Mouse (Mus musculus) stomach, embryonic 16.5 days (tissue): ENCODE data around the gene Cemip. TPM values are rescaled to one million over a fixed set of nuclear protein-coding genes. Genes with fewer than 3 reads are reported as not detected.

ENCODE experiments used
- ATAC-seq: fragments of 200-750 bp; cut with Nextera tagmentation; 2 replicates; pipeline ENCODE4 v1.8.0; 2017; ENCODE audit warnings: moderate number of reproducible peaks, moderate TSS enrichment; ENCODE audit not compliant: insufficient read depth, low FRiP score
- H3K27ac ChIP-seq: fragments of 300-500 bp; sonication (generic); 2 replicates; pipeline ENCODE4 v1.5.1; 2014; ENCODE audit warnings: low read length
- H3K27me3 ChIP-seq: fragments of 300-500 bp; sonication (generic); 2 replicates; pipeline ENCODE4 v1.6.1; 2014; ENCODE audit warnings: low read length, control low read depth, mixed read lengths; ENCODE audit not compliant: control insufficient read depth, insufficient read depth
- H3K36me3 ChIP-seq: fragments of 300-500 bp; sonication (generic); 2 replicates; pipeline ENCODE4 v1.6.1; 2014; ENCODE audit warnings: low read length; ENCODE audit not compliant: control insufficient read depth, insufficient read depth
- H3K4me1 ChIP-seq: fragments of 300-500 bp; sonication (generic); 2 replicates; pipeline ENCODE4 v1.6.1; 2014; ENCODE audit warnings: low read length, control low read depth, mixed read lengths; ENCODE audit not compliant: control insufficient read depth, insufficient read depth
- H3K4me2 ChIP-seq: fragments of 300-500 bp; sonication (generic); 2 replicates; pipeline ENCODE4 v1.6.1; 2014; ENCODE audit warnings: low read depth, low read length, mixed read lengths
- H3K4me3 ChIP-seq: fragments of 300-500 bp; sonication (generic); replicated peaks from 2 replicates; pipeline ENCODE4 v1.5.1; 2014; ENCODE audit warnings: mild to moderate bottlenecking, low read length
- H3K9ac ChIP-seq: fragments of 300-500 bp; sonication (generic); 2 replicates; pipeline ENCODE4 v1.6.1; 2014; ENCODE audit warnings: low read length
- H3K9me3 ChIP-seq: fragments of 300-500 bp; sonication (generic); replicated peaks from 2 replicates; pipeline ENCODE4 v1.6.1; 2016; ENCODE audit warnings: low read length, control low read depth; ENCODE audit not compliant: control insufficient read depth
- WGBS: fragments of 180-500 bp; shearing (Covaris S2); extraction: QIAGEN DNeasy Blood & Tissue Kit; methylation state at CpG from one replicate; pipeline ENCODE4 v1.1.7; 2014; 5-methylcytosine and 5-hydroxymethylcytosine counted together
- polyA plus RNA-seq: library from polyadenylated mRNA; unstranded; fragments of >200 nt; fragmentation: Nextera tagmentation; extraction: Ambion mirVana; gene quantifications from 2 replicates; pipeline ENCODE4 v1.2.1, GENCODE M21; 2015

The Cemip gene
- polyA plus RNA-seq, 1 experiment from 2014 or later = 0.50 TPM

DNA sequence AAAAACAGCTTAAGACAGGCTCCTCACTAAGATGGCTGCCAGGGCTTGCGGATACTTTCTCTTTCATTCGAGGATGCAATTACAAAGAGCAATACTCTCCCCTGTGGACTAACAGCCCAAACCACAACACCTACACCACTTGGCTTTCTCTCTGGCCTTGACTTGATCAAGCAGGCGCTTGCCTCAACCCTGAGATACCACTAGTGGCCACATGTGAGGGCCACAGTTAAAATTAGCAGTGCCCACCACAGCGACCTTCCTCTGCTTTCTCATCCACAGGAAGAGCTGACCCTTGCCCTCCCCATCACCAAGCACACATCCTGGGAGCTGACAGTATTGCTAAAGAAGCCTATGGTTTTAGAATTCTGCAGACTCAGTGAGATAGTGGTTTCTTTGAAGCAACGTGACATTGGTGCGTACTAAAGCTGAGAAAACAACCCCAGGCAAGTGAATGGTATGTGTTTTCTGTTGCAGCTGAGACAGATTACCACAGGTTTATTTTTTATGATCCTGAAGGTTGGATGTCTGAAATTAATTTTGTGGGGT lies 109.8 kb downstream of the Cemip start:
- H3K36me3 ChIP-seq = no peaks in the 10 kb centered on the region
- 77% methylated on average over 6 of the region's 6 CpGs for WGBS
- no peak for ATAC-seq

DNA sequence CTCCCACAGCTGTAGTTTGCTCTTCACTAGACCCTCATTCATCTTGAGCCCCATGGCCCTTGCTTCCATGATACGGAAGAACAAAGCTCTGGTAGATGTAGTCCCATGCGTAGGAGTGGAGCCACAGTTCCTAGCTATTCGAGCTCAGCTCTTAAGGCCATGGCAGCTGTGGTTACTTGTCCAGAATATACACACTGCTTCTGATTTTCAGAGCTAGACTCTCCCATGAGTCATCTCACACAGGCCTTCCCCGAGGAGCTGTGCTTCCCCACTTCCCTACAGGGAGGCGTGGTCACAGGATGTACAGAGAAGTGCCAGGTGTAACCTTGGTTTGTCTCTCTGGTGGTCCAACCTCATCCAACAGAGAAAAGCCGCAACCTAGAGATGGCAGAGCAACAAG lies 111.0 kb downstream of the Cemip start:
- Histone ChIP-seq H3K36me3 (no peaks in the 10 kb centered on the region), H3K4me3 (no peak overlapping the region), H3K9me3 (no peaks in the 10 kb centered on the region), H3K27me3 (no peaks in the 10 kb centered on the region), H3K4me2 (no peak overlapping the region), H3K27ac (no peak overlapping the region), H3K9ac (no peak overlapping the region), H3K4me1 (no peaks in the 10 kb centered on the region)
- WGBS = 77% methylated on average over 6 of the region's 6 CpGs
- no peak for ATAC-seq

More for the DNA sequence above, 109.8 kb downstream of the Cemip start:
- Histone ChIP-seq H3K27ac (no peak overlapping the region), H3K4me1 (no peaks in the 10 kb centered on the region), H3K9ac (no peak overlapping the region), H3K4me3 (no peak overlapping the region), H3K4me2 (no peak overlapping the region), H3K9me3 (no peaks in the 10 kb centered on the region), H3K27me3 (no peaks in the 10 kb centered on the region)

DNA sequence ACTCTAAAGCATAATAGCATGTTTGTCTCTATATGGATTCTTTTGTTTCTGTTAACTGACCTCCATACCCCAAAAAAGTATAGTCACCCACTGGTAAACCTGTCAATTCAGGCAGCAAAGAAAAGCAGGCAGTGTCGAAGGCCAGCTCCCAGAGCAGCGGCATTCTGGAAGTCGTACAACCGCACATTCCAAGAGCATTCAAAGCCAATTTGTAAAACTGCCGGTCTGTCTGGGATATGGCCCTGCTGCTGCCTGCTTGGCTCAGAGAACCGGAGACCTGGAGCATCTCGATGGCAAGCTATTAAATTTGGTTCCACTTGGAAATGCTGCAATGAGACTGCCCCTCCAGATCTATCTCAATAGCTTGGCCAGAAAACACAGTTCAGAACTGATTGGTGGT lies 113.8 kb downstream of the Cemip start:
- 48% methylated on average over 7 of the region's 7 CpGs for WGBS
- H3K4me1 ChIP-seq = no peaks in the 10 kb centered on the region
- H3K27me3 ChIP-seq = no peaks in the 10 kb centered on the region
- H3K9ac ChIP-seq = no peak overlapping the region
- no peaks in the 10 kb centered on the region; the same call in 1 of the 2 replicates for H3K9me3 ChIP-seq
- no peaks in the 10 kb centered on the region for H3K36me3 ChIP-seq
- no peak overlapping the region for H3K27ac ChIP-seq
- no peak overlapping the region for H3K4me3 ChIP-seq
- no peak overlapping the region for H3K4me2 ChIP-seq
- ATAC-seq = no peak; the same call in 1 of the 2 replicates

DNA sequence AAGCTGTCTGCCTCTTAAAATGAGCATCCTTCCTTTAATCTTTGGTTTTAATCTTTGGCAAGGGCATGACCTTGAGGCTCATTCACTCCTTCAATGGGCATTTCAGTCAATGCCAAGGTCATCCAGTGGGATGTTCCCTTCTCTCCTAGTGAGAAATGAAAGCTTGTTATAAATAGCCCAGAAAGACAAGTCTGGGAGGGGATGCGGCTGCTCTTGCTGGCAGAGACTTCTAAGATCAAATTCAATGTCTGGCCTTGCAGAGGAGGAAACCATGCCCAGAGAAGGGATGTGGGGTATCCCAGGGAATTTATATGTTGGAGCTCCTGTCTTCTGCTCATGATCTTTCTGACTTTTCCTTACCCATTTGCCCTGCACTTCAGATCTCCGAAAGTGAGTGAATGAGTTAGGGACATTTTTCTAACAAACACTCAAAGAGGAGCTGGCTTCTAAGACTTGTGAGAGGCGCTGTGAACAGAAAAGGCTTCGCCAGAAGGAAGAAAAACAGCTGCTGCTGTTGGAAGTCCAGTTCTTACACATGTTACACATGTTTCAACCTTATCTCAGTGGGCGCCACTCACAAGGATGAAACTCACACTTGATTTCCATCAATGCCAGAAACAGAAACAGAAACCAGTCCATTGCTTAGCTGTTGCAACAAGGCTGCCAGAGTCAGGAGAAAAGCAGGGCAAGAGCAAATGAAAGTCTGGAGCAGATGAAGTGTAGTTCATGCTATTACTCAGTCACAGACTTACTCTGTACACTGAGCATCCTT lies 120.1 kb downstream of the Cemip start:
- Histone ChIP-seq H3K4me1 (no peaks in the 10 kb centered on the region), H3K9ac (no peak overlapping the region), H3K9me3 (no peaks in the 10 kb centered on the region; the same call in 1 of the 2 replicates), H3K4me2 (no peak overlapping the region), H3K36me3 (no peaks in the 10 kb centered on the region), H3K27me3 (no peaks in the 10 kb centered on the region), H3K27ac (0 out of 2 replicates have a peak overlapping the region, but pooled peaks have one; percentile 13), H3K4me3 (no peak overlapping the region)
- no peak for ATAC-seq
- 50% methylated on average over 5 of the region's 5 CpGs for WGBS

DNA sequence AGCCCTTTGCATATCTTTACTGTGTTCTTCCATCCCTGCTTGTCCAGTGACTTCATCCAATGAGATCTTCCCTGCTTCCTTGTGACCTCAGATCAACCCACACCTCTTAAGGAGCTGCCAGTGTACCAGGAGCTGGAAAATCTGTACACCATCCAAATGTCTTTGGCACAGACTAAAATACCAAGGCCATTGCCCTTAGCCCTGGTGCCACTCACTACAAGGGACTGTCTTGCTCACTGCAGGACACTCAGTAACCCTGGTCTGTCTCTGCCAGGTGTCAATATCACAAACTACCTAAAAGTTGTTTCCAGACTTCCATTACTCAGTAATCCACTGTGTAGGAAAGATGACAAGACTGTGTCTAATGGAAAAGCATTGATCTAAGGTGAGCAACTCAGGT lies 121.1 kb downstream of the Cemip start:
- Histone ChIP-seq H3K36me3 (no peaks in the 10 kb centered on the region), H3K4me1 (no peaks in the 10 kb centered on the region), H3K4me3 (no peak overlapping the region), H3K4me2 (no peak overlapping the region), H3K27ac (no peak overlapping the region), H3K27me3 (no peaks in the 10 kb centered on the region), H3K9ac (no peak overlapping the region), H3K9me3 (no peaks in the 10 kb centered on the region; the same call in 1 of the 2 replicates)
- no peak; the same call in 1 of the 2 replicates for ATAC-seq

DNA sequence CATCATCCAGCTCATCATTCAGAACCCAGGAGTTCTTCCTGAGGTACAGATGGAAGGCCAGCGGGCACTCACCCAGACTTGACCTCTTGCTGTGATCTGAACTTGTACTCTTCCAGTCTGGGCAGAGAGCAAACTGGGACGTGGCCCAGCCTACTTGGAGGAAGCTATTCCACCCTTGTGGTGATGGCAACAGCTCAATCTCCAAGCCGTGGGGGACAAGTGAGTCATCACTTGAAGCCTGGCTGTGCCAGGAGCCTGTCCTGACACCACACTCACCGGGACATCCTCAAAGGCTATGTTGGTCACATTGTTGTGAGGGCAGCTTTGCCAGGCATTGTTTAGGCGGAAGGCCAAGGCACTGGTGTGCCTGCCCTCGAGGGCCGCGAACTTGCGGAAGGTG lies 133.8 kb downstream of the Cemip start:
- 89% methylated on average over 9 of the region's 9 CpGs for WGBS
- H3K27ac ChIP-seq = no peak overlapping the region
- H3K4me1 ChIP-seq = no peaks in the 10 kb centered on the region
- H3K4me2 ChIP-seq = no peak overlapping the region
- H3K4me3 ChIP-seq = no peak overlapping the region
- no peaks in the 10 kb centered on the region for H3K36me3 ChIP-seq
- H3K9ac ChIP-seq = no peak overlapping the region
- no peak for ATAC-seq
- no peaks in the 10 kb centered on the region for H3K27me3 ChIP-seq
- no peaks in the 10 kb centered on the region for H3K9me3 ChIP-seq

DNA sequence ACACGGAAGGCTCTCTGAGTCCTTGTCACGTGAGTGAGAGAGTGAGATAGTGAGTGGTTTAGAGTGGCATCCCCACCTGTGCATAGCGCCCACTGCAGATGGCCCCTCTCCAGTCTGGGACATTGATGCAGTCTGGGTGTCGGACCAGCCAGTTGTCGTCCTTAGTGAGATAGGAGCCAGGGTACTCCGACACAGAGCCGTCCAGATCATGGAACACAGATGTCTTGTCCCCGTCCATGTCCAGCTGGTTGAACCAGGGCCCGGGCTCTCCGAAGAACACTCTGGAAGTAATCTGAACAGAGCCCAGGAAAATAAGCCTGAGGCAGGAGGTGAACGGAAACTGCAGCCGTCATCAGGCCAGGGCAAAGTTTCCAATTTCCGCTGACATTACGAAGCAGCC lies 135.0 kb downstream of the Cemip start:
- Histone ChIP-seq H3K9ac (no peak overlapping the region), H3K4me2 (no peak overlapping the region), H3K27ac (no peak overlapping the region), H3K36me3 (no peaks in the 10 kb centered on the region), H3K27me3 (no peaks in the 10 kb centered on the region), H3K4me3 (no peak overlapping the region), H3K4me1 (no peaks in the 10 kb centered on the region), H3K9me3 (no peaks in the 10 kb centered on the region)
- no peak for ATAC-seq
- WGBS = 90% methylated on average over 14 of the region's 14 CpGs

DNA sequence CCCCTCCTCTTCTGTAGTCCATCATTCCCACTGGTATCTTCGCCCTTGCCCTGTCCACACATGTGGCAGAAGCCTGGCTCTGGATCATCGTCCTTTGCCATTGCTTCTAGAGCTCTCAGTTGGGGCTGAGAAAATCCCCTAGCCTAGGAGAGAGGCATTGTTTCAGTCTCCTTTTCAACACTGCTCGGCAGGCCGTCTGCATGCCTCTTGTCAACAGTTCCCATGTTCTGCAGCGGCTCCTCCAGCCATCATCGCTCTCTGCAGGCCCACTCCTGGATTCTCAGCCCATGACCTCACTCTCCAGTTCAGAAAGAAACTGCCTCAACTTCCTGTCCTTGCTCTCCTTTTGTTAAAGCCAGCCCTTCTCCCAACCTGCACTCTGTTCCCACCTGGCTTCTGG lies 136.6 kb downstream of the Cemip start:
- ATAC-seq = no peak
- no peak overlapping the region for H3K4me3 ChIP-seq
- H3K27me3 ChIP-seq = no peaks in the 10 kb centered on the region
- no peaks in the 10 kb centered on the region for H3K4me1 ChIP-seq
- WGBS = 86% methylated on average over 6 of the region's 6 CpGs
- no peak overlapping the region for H3K4me2 ChIP-seq
- no peak overlapping the region for H3K9ac ChIP-seq
- H3K27ac ChIP-seq = no peak overlapping the region
- H3K9me3 ChIP-seq = no peaks in the 10 kb centered on the region
- H3K36me3 ChIP-seq = no peaks in the 10 kb centered on the region

DNA sequence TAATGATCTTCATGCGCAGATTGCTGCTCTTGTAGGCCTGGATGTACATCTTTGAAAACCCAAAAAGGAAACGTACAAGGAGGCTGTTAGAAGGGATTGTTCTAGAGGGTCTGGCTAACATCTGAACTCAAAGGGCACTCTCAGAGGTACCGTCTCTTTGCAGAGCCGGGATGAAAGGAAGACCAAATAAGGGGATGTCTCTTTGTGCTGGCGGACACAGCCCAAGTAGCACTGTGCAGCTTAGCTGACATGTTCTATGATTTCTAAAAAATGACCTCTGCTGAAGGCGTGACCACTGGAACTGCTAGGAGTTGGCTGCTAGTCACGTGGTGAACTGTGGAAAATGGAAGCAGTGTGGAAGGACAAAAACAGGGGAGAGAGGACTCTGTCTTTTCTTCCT lies 137.6 kb downstream of the Cemip start:
- WGBS = 51% methylated on average over 7 of the region's 7 CpGs
- Histone ChIP-seq H3K4me1 (no peaks in the 10 kb centered on the region), H3K9me3 (no peaks in the 10 kb centered on the region), H3K9ac (no peak overlapping the region), H3K36me3 (no peaks in the 10 kb centered on the region), H3K27me3 (no peaks in the 10 kb centered on the region), H3K4me3 (no peak overlapping the region), H3K27ac (peak overlapping the region; percentile 51; the same call in 1 of the 2 replicates), H3K4me2 (no peak overlapping the region)
- peak; percentile 79 for ATAC-seq
